Mouse (Mus musculus) lung, postnatal 10 days (tissue): ENCODE results near the gene Isoc2a.
A peak's percentile ranks its signal among the peaks of the same experiment; 100 is the strongest.

ENCODE experiments used
- DNase-seq: peaks from one replicate; pipeline ENCODE4 v3.0.0; 2021

Isoc2a gene

DNA sequence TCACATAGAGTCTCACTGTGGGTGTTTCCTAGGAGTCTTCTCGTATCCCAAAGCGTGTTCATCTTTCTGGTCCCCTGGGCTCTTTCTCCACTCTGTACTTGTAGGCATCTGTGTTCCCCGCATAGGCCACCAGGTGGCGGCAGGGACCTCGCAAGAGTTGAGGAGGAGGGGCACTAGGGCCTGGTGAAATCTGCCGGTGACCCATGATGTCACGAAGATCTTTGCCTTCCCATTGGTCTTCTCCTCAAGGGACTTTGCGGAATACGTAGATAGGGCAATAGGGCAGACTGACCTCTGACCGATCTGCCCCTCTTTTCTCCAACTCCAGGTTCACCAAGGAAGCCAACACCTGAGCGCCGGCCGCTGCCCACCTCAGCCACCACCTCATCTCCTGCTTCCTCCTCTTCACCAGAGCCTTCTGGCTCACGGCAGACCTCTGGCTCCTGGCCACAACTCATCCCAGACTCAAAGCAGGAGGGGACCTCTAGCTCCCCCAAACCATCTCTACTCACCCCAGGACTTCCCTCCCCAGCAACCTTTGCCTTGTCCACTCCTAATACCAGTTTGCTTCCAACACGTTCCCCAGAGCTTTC lies 66.4 kb downstream of the Isoc2a start:
- peak; percentile 94 for DNase-seq
